Mouse (Mus musculus) lung, embryonic 15.5 days (tissue): ENCODE data around the gene Pld4. TPM values are rescaled to one million over a fixed set of nuclear protein-coding genes. Genes with fewer than 3 reads are reported as not detected.

Experiments used
- ATAC-seq: fragments of 200-750 bp; cut with Nextera tagmentation; 2 replicates; pipeline ENCODE4 v1.8.0; 2017; ENCODE audit warnings: moderate number of reproducible peaks, borderline replicate concordance; ENCODE audit not compliant: low FRiP score, low TSS enrichment; ENCODE audit errors: extremely low read depth
- H3K27ac ChIP-seq: fragments of 300-500 bp; sonication (generic); 2 replicates; pipeline ENCODE4 v1.5.1; 2015; ENCODE audit warnings: moderate library complexity, mild to moderate bottlenecking, inconsistent platforms
- H3K27me3 ChIP-seq: fragments of 300-500 bp; sonication (generic); 2 replicates; pipeline ENCODE4 v1.6.1; 2015; ENCODE audit warnings: inconsistent platforms
- H3K36me3 ChIP-seq: fragments of 300-500 bp; sonication (generic); 2 replicates; pipeline ENCODE4 v1.6.1; 2015; ENCODE audit warnings: inconsistent platforms
- H3K4me1 ChIP-seq: fragments of 300-500 bp; sonication (generic); 2 replicates; pipeline ENCODE4 v1.6.1; 2015; ENCODE audit warnings: inconsistent platforms
- H3K4me2 ChIP-seq: fragments of 300-500 bp; sonication (generic); 2 replicates; pipeline ENCODE4 v1.6.1; 2015; ENCODE audit warnings: inconsistent platforms, mild to moderate bottlenecking, moderate library complexity
- H3K4me3 ChIP-seq: fragments of 300-500 bp; sonication (generic); 2 replicates; pipeline ENCODE4 v1.5.1; 2015; ENCODE audit warnings: mild to moderate bottlenecking, inconsistent platforms
- H3K9ac ChIP-seq: fragments of 300-500 bp; sonication (generic); 2 replicates; pipeline ENCODE4 v1.6.1; 2015; ENCODE audit warnings: inconsistent platforms
- H3K9me3 ChIP-seq: fragments of 300-500 bp; sonication (generic); 2 replicates; pipeline ENCODE4 v1.6.1; 2016; ENCODE audit warnings: inconsistent platforms
- WGBS: fragments of 180-500 bp; shearing (Covaris S2); methylation state at CpG from one replicate; pipeline ENCODE4 v1.1.7; 2015; 5-methylcytosine and 5-hydroxymethylcytosine counted together
- polyA plus RNA-seq: library from polyadenylated mRNA; unstranded; fragments of >200 nt; fragmentation: Nextera tagmentation; extraction: Ambion mirVana; gene quantifications from 2 replicates; pipeline ENCODE4 v1.2.1, GENCODE M21; 2015

Pld4 gene
- polyA plus RNA-seq, 1 experiment from 2014 or later, result 17.9 TPM

DNA sequence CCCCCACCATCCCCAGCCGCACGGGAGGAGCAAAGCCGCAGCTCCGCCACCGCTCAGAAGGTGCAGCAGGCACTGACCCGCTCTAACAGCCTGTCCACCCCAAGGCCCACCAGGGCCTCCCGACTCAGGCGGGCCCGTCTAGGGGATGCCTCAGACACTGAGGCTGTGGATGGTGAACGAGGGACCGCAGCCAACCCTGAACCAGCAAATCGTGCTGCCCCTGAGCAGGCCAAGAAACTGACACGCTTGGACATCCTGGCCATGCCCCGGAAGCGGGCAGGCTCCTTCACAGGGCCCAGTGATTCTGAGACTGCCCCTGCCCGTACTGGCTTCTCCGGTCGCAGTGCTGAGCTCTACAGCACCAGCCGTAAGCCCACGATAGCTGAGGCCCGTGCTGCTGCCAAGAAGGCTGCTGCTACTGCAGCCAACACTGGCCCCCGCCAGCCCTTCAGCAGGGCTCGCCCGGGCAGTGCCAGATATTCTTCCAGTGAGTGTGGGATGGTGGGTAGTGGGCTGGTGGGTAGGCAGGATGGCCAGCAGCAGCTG, 21.4 kb upstream of the Pld4 start:
- WGBS, result 89% methylated on average over 24 of the region's 24 CpGs
- no peak overlapping the region for H3K4me2 ChIP-seq
- H3K4me1 ChIP-seq, result peaks cover 7% of the 10 kb centered on the region; the same call in 1 of the 2 replicates
- H3K27me3 ChIP-seq, result no peaks in the 10 kb centered on the region
- H3K9ac ChIP-seq, result no peak overlapping the region
- no peaks in the 10 kb centered on the region for H3K9me3 ChIP-seq
- H3K27ac ChIP-seq, result no peak overlapping the region
- H3K4me3 ChIP-seq, result no peak overlapping the region
- ATAC-seq, result no peak
- H3K36me3 ChIP-seq, result peaks cover 36% of the 10 kb centered on the region

GRCm38 (mm10) chr12:112742768-112743167, 17.7 kb upstream of the Pld4 start:
- no peak for ATAC-seq
- Histone ChIP-seq H3K27me3 (no peaks in the 10 kb centered on the region), H3K4me2 (no peak overlapping the region), H3K9me3 (no peaks in the 10 kb centered on the region), H3K27ac (peak overlapping the region; percentile 8; the same call in 1 of the 2 replicates), H3K4me1 (peaks cover 18% of the 10 kb centered on the region; the same call in 1 of the 2 replicates), H3K9ac (no peak overlapping the region), H3K4me3 (no peak overlapping the region), H3K36me3 (peaks cover 22% of the 10 kb centered on the region)
- 51% methylated on average over 6 of the region's 6 CpGs for WGBS

DNA sequence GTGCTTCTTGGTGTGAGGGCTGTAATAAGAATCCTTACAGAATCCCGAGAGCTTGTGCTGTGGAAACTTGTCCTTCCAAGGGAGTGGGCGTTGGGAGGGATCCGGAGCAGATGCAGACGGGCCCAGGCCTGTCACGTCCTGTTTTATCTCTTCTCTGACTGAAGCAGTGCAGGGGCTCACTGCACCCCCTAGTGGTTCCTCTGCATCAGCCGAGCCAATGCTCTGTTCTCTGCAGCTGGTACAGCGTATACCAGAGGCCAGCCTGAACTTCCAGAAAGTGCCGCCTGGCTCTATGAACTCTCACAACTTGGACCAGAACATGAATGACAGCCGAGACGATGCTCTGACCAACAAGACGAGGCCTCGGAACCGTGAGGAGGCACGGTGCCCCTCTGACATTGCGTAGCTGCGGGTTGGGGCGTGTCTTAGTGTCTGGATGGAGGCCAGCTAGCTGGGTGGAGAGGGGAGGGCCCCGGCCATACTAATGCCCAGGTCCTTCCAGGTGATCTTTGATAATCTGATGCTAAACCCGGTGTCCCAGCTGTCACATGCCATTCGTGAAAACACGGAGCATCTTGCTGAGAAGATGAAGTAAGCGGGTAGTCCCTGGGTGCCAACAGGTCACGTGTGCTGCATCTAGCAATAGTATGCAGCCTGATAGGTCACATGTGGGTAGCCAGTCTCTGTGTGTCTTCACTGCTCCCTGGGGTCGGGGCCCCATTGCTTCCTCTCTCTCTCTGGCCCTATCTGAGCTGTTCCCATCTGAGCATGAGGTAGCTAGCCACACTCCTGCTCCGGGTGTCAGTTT, 17.1 kb upstream of the Pld4 start:
- Histone ChIP-seq H3K9me3 (no peaks in the 10 kb centered on the region), H3K27ac (peak overlapping the region; percentile 8; the same call in 1 of the 2 replicates), H3K36me3 (peaks cover 18% of the 10 kb centered on the region), H3K4me2 (no peak overlapping the region), H3K27me3 (no peaks in the 10 kb centered on the region), H3K9ac (no peak overlapping the region), H3K4me3 (no peak overlapping the region), H3K4me1 (peaks cover 18% of the 10 kb centered on the region; the same call in 1 of the 2 replicates)
- 46% methylated on average over 25 of the region's 25 CpGs for WGBS
- peak; percentile 75; the same call in 1 of the 2 replicates for ATAC-seq

DNA sequence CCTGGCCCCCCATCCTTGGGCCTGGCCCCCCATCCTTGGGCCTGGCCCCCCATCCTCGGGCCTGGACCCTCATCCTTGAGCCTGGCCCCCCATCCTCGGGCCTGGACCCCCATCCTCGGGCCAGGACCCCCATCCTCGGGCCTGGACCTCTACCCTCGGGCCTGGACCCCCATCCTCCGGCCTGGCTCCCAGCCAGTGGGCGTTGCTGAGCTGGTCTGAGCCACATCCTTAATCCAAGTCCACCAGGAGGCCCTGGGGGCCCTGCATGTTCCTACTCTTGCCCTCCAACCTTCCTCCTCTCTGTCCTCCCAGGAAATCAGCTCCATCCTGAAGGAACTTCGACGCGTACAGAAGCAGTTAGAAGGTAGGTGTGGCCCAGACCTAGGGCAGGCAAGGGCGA, 16.2 kb upstream of the Pld4 start:
- 70% methylated on average over 11 of the region's 11 CpGs for WGBS
- ATAC-seq, result no peak
- H3K4me1 ChIP-seq, result peaks cover 18% of the 10 kb centered on the region; the same call in 1 of the 2 replicates
- no peak overlapping the region for H3K27ac ChIP-seq
- no peaks in the 10 kb centered on the region for H3K9me3 ChIP-seq
- no peak overlapping the region for H3K9ac ChIP-seq
- peaks cover 10% of the 10 kb centered on the region; the same call in 1 of the 2 replicates for H3K36me3 ChIP-seq
- H3K4me3 ChIP-seq, result no peak overlapping the region
- no peaks in the 10 kb centered on the region for H3K27me3 ChIP-seq
- H3K4me2 ChIP-seq, result no peak overlapping the region

- no peaks in the 10 kb centered on the region for H3K9me3 ChIP-seq
- no peak overlapping the region for H3K27ac ChIP-seq
- H3K27me3 ChIP-seq, result no peaks in the 10 kb centered on the region
- H3K4me2 ChIP-seq, result no peak overlapping the region
- H3K4me1 ChIP-seq, result peaks cover 18% of the 10 kb centered on the region; the same call in 1 of the 2 replicates
- H3K36me3 ChIP-seq, result peaks cover 8% of the 10 kb centered on the region; the same call in 1 of the 2 replicates
- 84% methylated on average over 10 of the region's 10 CpGs for WGBS
- H3K9ac ChIP-seq, result no peak overlapping the region
- no peak for ATAC-seq
- H3K4me3 ChIP-seq, result no peak overlapping the region
Observed at GRCm38 (mm10) chr12:112744891-112745580, 15.4 kb upstream of the Pld4 start.

DNA sequence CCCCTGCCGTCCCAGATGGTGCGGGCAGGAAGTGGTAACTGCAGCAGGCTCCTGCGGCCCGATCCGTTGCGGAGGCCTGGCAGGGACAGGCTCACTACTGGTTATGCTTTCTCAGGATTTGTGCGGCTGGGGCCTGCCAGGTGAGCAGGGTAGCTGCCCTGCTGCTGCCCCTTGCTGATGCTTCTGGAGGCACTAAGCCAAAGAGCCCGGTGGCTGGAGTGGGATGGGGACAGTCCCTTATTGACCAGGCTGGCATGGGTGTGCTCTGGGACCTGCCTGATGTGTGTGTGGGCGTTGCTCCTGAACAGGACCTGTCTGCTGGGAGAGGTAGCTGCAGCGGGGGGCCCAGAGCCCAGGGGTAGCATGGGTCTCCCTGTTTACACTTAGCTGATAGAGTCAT, 14.7 kb upstream of the Pld4 start:
- WGBS, result 84% methylated on average over 10 of the region's 10 CpGs
- Histone ChIP-seq H3K27ac (no peak overlapping the region), H3K4me3 (no peak overlapping the region), H3K27me3 (no peaks in the 10 kb centered on the region), H3K4me2 (no peak overlapping the region), H3K9me3 (no peaks in the 10 kb centered on the region), H3K36me3 (peaks cover 8% of the 10 kb centered on the region; the same call in 1 of the 2 replicates), H3K9ac (no peak overlapping the region), H3K4me1 (peaks cover 18% of the 10 kb centered on the region; the same call in 1 of the 2 replicates)
- ATAC-seq, result no peak

DNA sequence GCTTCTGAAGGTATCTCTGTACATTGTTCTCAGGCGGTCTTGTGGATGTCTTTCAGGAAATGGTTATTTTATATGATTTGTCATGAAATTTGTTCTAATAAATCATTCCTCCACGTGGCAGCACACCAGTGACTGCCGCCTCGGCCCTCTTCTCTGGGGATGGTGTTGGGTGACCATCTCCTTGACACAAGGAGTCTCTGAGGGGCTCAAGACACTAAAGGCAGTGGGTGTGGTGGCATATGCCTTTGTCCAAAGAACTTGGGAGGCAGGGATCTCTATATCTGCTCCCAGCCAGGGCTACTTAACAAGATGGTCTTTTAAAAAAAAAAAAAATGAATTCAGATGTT, 14.0 kb upstream of the Pld4 start:
- WGBS, result 75% methylated on average over 4 of the region's 4 CpGs

DNA sequence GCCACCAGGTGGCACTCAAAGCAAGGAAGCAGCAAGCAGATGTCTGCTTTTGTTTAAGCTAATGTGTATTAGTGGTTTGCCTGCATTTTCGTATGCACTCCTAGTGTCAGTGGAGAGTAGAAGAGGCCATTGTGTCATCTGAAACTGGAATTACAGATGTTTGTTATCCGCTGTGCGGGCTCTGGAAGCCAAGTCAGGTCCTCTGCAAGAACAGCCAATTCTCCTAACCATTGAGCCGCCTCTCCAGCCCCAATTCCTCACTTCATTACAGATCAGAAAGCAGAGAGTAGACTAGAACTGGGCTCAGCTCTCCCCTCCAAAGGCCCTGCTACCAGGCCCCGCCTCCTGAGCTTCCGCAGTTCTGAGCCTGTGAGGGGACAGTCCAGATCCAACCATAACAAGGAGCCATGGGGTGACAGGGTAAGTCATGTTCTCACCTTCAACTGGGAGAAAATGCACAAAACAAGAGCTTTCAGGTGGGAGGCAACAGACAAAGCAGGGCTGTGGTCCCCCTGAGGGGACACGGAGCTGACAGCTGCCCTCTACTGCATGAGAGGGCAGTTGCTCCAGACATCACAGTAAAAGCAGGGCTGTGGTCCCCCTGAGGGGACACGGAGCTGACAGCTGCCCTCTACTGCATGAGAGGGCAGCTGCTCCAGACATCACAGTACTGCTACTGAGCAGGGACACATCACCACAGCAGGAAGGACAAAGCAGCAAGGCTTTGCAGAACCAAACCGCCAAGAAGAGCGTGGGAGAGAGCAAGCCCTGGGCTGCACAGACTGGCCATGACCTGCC, 13.4 kb upstream of the Pld4 start:
- peak overlapping the region; percentile 4; the same call in 1 of the 2 replicates for H3K9ac ChIP-seq
- no peaks in the 10 kb centered on the region for H3K9me3 ChIP-seq
- no peak overlapping the region for H3K4me2 ChIP-seq
- peaks cover 8% of the 10 kb centered on the region; the same call in 1 of the 2 replicates for H3K36me3 ChIP-seq
- peaks cover 18% of the 10 kb centered on the region; the same call in 1 of the 2 replicates for H3K4me1 ChIP-seq
- H3K27me3 ChIP-seq, result no peaks in the 10 kb centered on the region
- H3K27ac ChIP-seq, result 0 out of 2 replicates have a peak overlapping the region, but pooled peaks have one; percentile 3
- peak; percentile 16; the same call in 1 of the 2 replicates for ATAC-seq
- 24% methylated on average over 10 of the region's 10 CpGs for WGBS
- H3K4me3 ChIP-seq, result no peak overlapping the region

More for the DNA sequence above, 14.0 kb upstream of the Pld4 start:
- Histone ChIP-seq H3K4me2 (no peak overlapping the region), H3K27me3 (no peaks in the 10 kb centered on the region), H3K4me1 (peaks cover 18% of the 10 kb centered on the region; the same call in 1 of the 2 replicates), H3K4me3 (no peak overlapping the region), H3K9ac (no peak overlapping the region), H3K9me3 (no peaks in the 10 kb centered on the region), H3K36me3 (peaks cover 8% of the 10 kb centered on the region; the same call in 1 of the 2 replicates), H3K27ac (no peak overlapping the region)
- no peak for ATAC-seq

GRCm38 (mm10) chr12:112747606-112747970, 12.9 kb upstream of the Pld4 start:
- H3K4me3 ChIP-seq, result no peak overlapping the region
- no peak overlapping the region for H3K9ac ChIP-seq
- no peaks in the 10 kb centered on the region; the same call in 1 of the 2 replicates for H3K27me3 ChIP-seq
- H3K27ac ChIP-seq, result no peak overlapping the region
- H3K4me2 ChIP-seq, result no peak overlapping the region
- 74% methylated on average over 8 of the region's 8 CpGs for WGBS
- H3K9me3 ChIP-seq, result no peaks in the 10 kb centered on the region
- peaks cover 18% of the 10 kb centered on the region; the same call in 1 of the 2 replicates for H3K4me1 ChIP-seq
- H3K36me3 ChIP-seq, result peaks cover 8% of the 10 kb centered on the region; the same call in 1 of the 2 replicates
- ATAC-seq, result no peak; the same call in 1 of the 2 replicates

DNA sequence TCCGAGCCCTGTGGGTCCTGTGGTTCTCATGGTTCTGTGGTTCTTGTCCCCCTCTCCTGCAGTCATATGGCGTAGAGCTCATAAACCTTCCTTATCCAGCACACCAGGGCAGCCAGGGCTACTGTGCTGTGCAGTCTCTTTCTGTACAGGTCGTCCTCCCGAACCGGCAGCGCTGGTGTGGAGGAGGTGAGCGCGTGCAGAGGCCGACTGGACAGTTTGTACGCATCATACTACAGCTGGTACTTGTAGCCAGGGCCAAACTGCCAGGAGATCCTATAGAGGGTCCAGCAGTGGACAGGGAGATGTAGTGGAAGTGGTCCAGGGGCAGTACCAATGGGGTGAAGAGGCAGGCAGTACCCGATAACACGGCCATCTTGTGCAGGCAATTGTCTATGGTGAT, 9.5 kb upstream of the Pld4 start:
- no peak overlapping the region for H3K27ac ChIP-seq
- WGBS, result 75% methylated on average over 12 of the region's 12 CpGs
- no peak for ATAC-seq

GRCm38 (mm10) chr12:112752399-112752798, 8.1 kb upstream of the Pld4 start:
- no peak overlapping the region for H3K27ac ChIP-seq
- 53% methylated on average over 2 of the region's 2 CpGs for WGBS
- no peak for ATAC-seq

More for the DNA sequence above, 9.5 kb upstream of the Pld4 start:
- no peak overlapping the region for H3K9ac ChIP-seq
- H3K4me1 ChIP-seq, result peaks cover 7% of the 10 kb centered on the region; the same call in 1 of the 2 replicates
- H3K36me3 ChIP-seq, result no peaks in the 10 kb centered on the region
- H3K27me3 ChIP-seq, result no peaks in the 10 kb centered on the region; the same call in 1 of the 2 replicates
- no peaks in the 10 kb centered on the region for H3K9me3 ChIP-seq
- H3K4me3 ChIP-seq, result no peak overlapping the region
- no peak overlapping the region for H3K4me2 ChIP-seq

More at GRCm38 (mm10) chr12:112752399-112752798, 8.1 kb upstream of the Pld4 start:
- no peaks in the 10 kb centered on the region for H3K4me1 ChIP-seq
- H3K27me3 ChIP-seq, result no peaks in the 10 kb centered on the region; the same call in 1 of the 2 replicates
- H3K9ac ChIP-seq, result no peak overlapping the region
- no peaks in the 10 kb centered on the region for H3K9me3 ChIP-seq
- no peak overlapping the region for H3K4me2 ChIP-seq
- H3K4me3 ChIP-seq, result no peak overlapping the region
- H3K36me3 ChIP-seq, result no peaks in the 10 kb centered on the region
